ENCODE assay signal across 8 mouse cellular contexts in the genomic region with DNA sequence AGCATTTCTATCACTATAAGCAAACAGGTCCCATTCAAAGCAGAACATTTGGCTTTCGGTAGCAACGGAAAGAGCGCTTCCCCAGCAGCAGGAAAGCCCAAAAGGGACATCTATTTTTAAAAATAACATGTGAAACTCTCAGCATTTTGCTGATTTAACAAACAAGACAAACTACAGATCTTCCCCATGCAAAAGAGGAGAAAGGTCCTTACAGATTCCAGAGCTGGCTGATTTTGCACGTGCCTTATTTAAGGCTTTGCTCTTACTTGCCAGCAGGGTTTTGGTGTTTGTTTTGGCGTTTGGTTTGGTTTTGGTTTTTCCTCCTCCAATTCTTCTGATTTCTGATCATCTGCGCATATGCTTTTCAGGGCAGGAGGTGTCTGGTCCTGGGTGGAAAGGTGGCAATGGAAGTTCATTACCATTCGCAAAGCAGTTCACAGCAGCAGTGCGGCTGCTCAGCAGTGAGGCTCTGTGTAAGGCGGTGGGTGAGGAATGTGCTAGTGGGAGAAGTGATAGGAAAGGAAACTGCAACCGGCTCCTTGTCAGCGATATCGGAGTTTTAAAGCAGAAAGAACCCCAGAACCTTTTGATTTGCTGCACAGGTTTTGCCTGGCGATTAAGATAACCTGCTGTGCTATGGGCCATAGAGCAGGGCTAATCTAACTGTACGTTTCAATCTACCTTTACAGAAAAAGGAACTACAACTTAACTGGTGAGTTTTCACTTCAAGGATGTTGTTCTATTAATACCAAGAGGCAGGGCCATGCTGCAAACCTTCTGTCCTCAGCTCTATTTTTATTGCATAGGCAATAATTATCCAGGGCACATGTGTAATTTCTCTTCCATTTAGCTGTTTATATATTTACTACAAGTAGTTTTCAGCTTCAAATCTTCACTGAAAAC. TPM values are rescaled to one million over a fixed set of nuclear protein-coding genes. Genes with fewer than 3 reads are reported as not detected.
DNase-seq lines count a peak whose midpoint lies in the region; ATAC-seq and TF ChIP-seq lines count a peak whose summit lies in the region.

No protein-coding gene starts in this region.

- no peaks in the 10 kb centered on the region for H3K9me3 ChIP-seq in MEL (replicated peaks; ENCODE audit: insufficient read depth, low read length)
- H3K9me3 ChIP-seq in kidney, embryonic 14.5 days (ENCODE audit: control insufficient read depth, low read length): no peaks in the 10 kb centered on the region
- H3K9me3 ChIP-seq in liver, embryonic 16.5 days (replicated peaks; ENCODE audit: control insufficient read depth, low read length): no peaks in the 10 kb centered on the region

- peak overlapping the region; percentile 9 for H3K4me3 ChIP-seq in kidney, adult 2 months (ENCODE audit: insufficient read depth, low read depth, low read length)
- H3K4me3 ChIP-seq in MEL (ENCODE audit: control insufficient read depth in 1 of 2, insufficient read depth in 1 of 2, low read depth in 2 of 2, low read length in 2 of 2): peak overlapping the region; percentile 39
- peak overlapping the region; percentile 11; the same call in 1 of the 2 replicates for H3K4me3 ChIP-seq in kidney, embryonic 14.5 days (ENCODE audit: low read length)
- H3K4me3 ChIP-seq in liver, embryonic 16.5 days (ENCODE audit: low read depth, low read length): peak overlapping the region; percentile 7; the same call in 1 of the 2 replicates

- 20% methylated on average over 14 of the region's 14 CpGs for WGBS in kidney, adult 2 months
- 19% methylated on average over 14 of the region's 14 CpGs for WGBS in kidney, embryonic 14.5 days
- WGBS in liver, embryonic 16.5 days (ENCODE audit: insufficient replicate concordance): 11% methylated on average over 14 of the region's 14 CpGs

- H3K4me2 ChIP-seq in kidney, embryonic 14.5 days (replicated peaks; ENCODE audit: low read depth, low read length): peak overlapping the region; percentile 38
- peak overlapping the region; percentile 4 for H3K4me2 ChIP-seq in liver, embryonic 16.5 days (ENCODE audit: low read depth, low read length)

- no peak for TF ChIP-seq POLR2A in kidney, adult 2 months (IDR thresholded peaks at IDR 0.05; ENCODE audit: low read depth, low read length)
- TF ChIP-seq POLR2A in MEL (IDR thresholded peaks at IDR 0.05; ENCODE audit: control insufficient read depth in 1 of 2, insufficient read depth in 1 of 2, low read depth in 1 of 2, low read length in 2 of 2, poor library complexity in 1 of 2): no peak

- no peak for TF ChIP-seq CTCF in kidney, adult 2 months (conservative IDR thresholded peaks at IDR 0.05; ENCODE audit: insufficient read depth, insufficient read length, low read depth, low read length)
- no peak for TF ChIP-seq CTCF in MEL (IDR thresholded peaks at IDR 0.05 in 2 of 3, conservative IDR thresholded peaks at IDR 0.05 in 1 of 3; ENCODE audit: control insufficient read depth in 1 of 3, insufficient read depth in 1 of 3, low read depth in 2 of 3, low read length in 3 of 3, poor library complexity in 1 of 3, severe bottlenecking in 1 of 3)

- H3K9ac ChIP-seq in MEL (ENCODE audit: control insufficient read depth, low read depth, low read length, poor library complexity, severe bottlenecking): peak overlapping the region; percentile 21
- H3K9ac ChIP-seq in kidney, embryonic 14.5 days (ENCODE audit: low read depth, low read length): no peak overlapping the region
- H3K9ac ChIP-seq in liver, embryonic 16.5 days (ENCODE audit: low read depth, low read length): no peak overlapping the region

- H3K27ac ChIP-seq in kidney, adult 2 months (ENCODE audit: insufficient read depth, low read depth, low read length): peak overlapping the region; percentile 15; the same call in 1 of the 2 replicates
- H3K27ac ChIP-seq in MEL (ENCODE audit: control insufficient read depth, low read depth, low read length): no peak overlapping the region
- H3K27ac ChIP-seq in kidney, embryonic 14.5 days (ENCODE audit: low read depth, low read length): no peak overlapping the region; the same call in 1 of the 2 replicates
- peak overlapping the region; percentile 31; the same call in 1 of the 2 replicates for H3K27ac ChIP-seq in liver, embryonic 16.5 days (ENCODE audit: low read length)

- peak; percentile 21 for DNase-seq in kidney, adult 2 months
- DNase-seq in kidney, postnatal 14 days: no peak
- DNase-seq in MEL (ENCODE audit: low read depth, low spot score): peak; percentile 66
- peak; percentile 56 to 65 for DNase-seq in heart, adult 18-20 months
- peak; percentile 13 for DNase-seq in yolk sac, embryonic 10.5 days (ENCODE audit: low spot score)
- no peak for DNase-seq in gastrocnemius, postnatal 10 days

- no peak for TF ChIP-seq RAD21 in MEL (IDR thresholded peaks at IDR 0.05; ENCODE audit: low read depth, low read length)

- peak; percentile 71 to 82 for TF ChIP-seq EP300 in MEL (IDR thresholded peaks at IDR 0.05; ENCODE audit: low read depth in 1 of 2, low read length in 2 of 2)

- no peak for ATAC-seq in kidney, embryonic 14.5 days (ENCODE audit: low FRiP score, low TSS enrichment)
- no peak for ATAC-seq in liver, embryonic 16.5 days (ENCODE audit: low read depth)

- H3K27me3 ChIP-seq in kidney, adult 2 months (replicated peaks; ENCODE audit: control insufficient read depth, insufficient read depth, low read length): no peaks in the 10 kb centered on the region
- no peaks in the 10 kb centered on the region for H3K27me3 ChIP-seq in MEL (ENCODE audit: control insufficient read depth in 1 of 2, insufficient read depth in 2 of 2, low read length in 2 of 2)
- H3K27me3 ChIP-seq in kidney, embryonic 14.5 days (ENCODE audit: control insufficient read depth, insufficient read depth, low read length): no peaks in the 10 kb centered on the region
- no peaks in the 10 kb centered on the region for H3K27me3 ChIP-seq in liver, embryonic 16.5 days (ENCODE audit: control insufficient read depth, insufficient read depth, low read depth, low read length)

- no peaks in the 10 kb centered on the region for H3K36me3 ChIP-seq in kidney, adult 2 months (ENCODE audit: control insufficient read depth, insufficient read depth, low read length)
- H3K36me3 ChIP-seq in MEL (ENCODE audit: control insufficient read depth in 1 of 2, insufficient read depth in 2 of 2, low read length in 2 of 2): peaks cover 0 to 13% of the 10 kb centered on the region in 2 experiments; a peak in 2 of 4 replicates
- H3K36me3 ChIP-seq in kidney, embryonic 14.5 days (ENCODE audit: control insufficient read depth, insufficient read depth, low read length): no peaks in the 10 kb centered on the region
- H3K36me3 ChIP-seq in liver, embryonic 16.5 days (ENCODE audit: control insufficient read depth, insufficient read depth): no peaks in the 10 kb centered on the region

- no peaks in the 10 kb centered on the region for H3K79me2 ChIP-seq in MEL (ENCODE audit: control insufficient read depth, insufficient read depth, low read length, poor library complexity)

- H3K4me1 ChIP-seq in kidney, adult 2 months (ENCODE audit: control insufficient read depth, insufficient read depth, low read length): no peaks in the 10 kb centered on the region
- H3K4me1 ChIP-seq in MEL (ENCODE audit: control insufficient read depth in 1 of 2, insufficient read depth in 2 of 2, low read length in 2 of 2): peaks cover 0 to 6% of the 10 kb centered on the region in 2 experiments; a peak in 3 of 4 replicates
- H3K4me1 ChIP-seq in kidney, embryonic 14.5 days (ENCODE audit: control insufficient read depth, insufficient read depth, low read length): no peaks in the 10 kb centered on the region
- no peaks in the 10 kb centered on the region for H3K4me1 ChIP-seq in liver, embryonic 16.5 days (ENCODE audit: control insufficient read depth, low read depth, low read length)

TF ChIP-seq in MEL, 35 proteins besides CTCF, POLR2A, EP300 and RAD21 (continues in another document):
- TF ChIP-seq E2F4 (IDR thresholded peaks at IDR 0.05; ENCODE audit: borderline replicate concordance, low read depth, low read length) (no peak), MXI1 (IDR thresholded peaks at IDR 0.05; ENCODE audit: low read depth, low read length) (0 out of 2 replicates have a peak, but pooled peaks have one; percentile 27), TCF12 (IDR thresholded peaks at IDR 0.05; ENCODE audit: low read depth, low read length) (peak; percentile 87), USF2 (IDR thresholded peaks at IDR 0.05; ENCODE audit: borderline replicate concordance in 1 of 2, insufficient read depth in 1 of 2, low read depth in 1 of 2, low read length in 2 of 2) (no peak), MYB (IDR thresholded peaks at IDR 0.05; ENCODE audit: low read depth, low read length) (peak; percentile 37; the same call in 1 of the 2 replicates), ETS1 (IDR thresholded peaks at IDR 0.05; ENCODE audit: low read depth, low read length) (peak; percentile 48; the same call in 1 of the 2 replicates), BHLHE40 (IDR thresholded peaks at IDR 0.05; ENCODE audit: borderline replicate concordance, low read depth, low read length) (peak; percentile 11; the same call in 1 of the 2 replicates), SIN3A (IDR thresholded peaks at IDR 0.05; ENCODE audit: low read length) (0 out of 2 replicates have a peak, but pooled peaks have one; percentile 32), RCOR1 (IDR thresholded peaks at IDR 0.05; ENCODE audit: low read depth, low read length) (peak; percentile 99), ZKSCAN1 (IDR thresholded peaks at IDR 0.05; ENCODE audit: low read depth, low read length) (no peak), USF1 (IDR thresholded peaks at IDR 0.05; ENCODE audit: low read depth, low read length) (no peak), ELF1 (IDR thresholded peaks at IDR 0.05; ENCODE audit: low read depth, low read length) (no peak)

RNA-seq across cellular contexts. Expression of a gene that starts 8.1 kb away (rescaled TPM):
- polyA plus RNA-seq in kidney, adult 2 months (2012; rRNA removed): 8.3 and 9.8 TPM in 2 replicates
- 5.3 and 6.2 TPM in 2 replicates for total RNA-seq in MEL (2012; rRNA removed)
- 1 to 10 TPM in 1 of 2 experiments, not detected in 1; 7.6 TPM for polyA plus RNA-seq in MEL (2012; ENCODE audit: insufficient read depth in 1 of 2, insufficient read length in 2 of 2, low read depth in 1 of 2, low replicate concordance in 2 of 2, missing spikeins in 1 of 2)
- 10 to 100 TPM; 58.8 to 69.4 TPM for total RNA-seq in heart, adult 18-20 months (2021)
- polyA plus RNA-seq in kidney, embryonic 14.5 days (2014; fragmentation: Nextera tagmentation; extraction: Ambion mirVana): 13.9 and 23.5 TPM in 2 replicates
- polyA plus RNA-seq in liver, embryonic 16.5 days (2015; fragmentation: Nextera tagmentation; extraction: Ambion mirVana): 8.6 TPM in 2 replicates
- 10 to 100 TPM; 33.3 to 35.1 TPM for total RNA-seq in gastrocnemius, postnatal 10 days (2021)

RNA-seq across cellular contexts. Expression of a gene that starts 54.4 kb away (rescaled TPM):
- polyA plus RNA-seq in kidney, adult 2 months (2012; rRNA removed): not detected in 2 replicates
- total RNA-seq in MEL (2012; rRNA removed): not detected in 2 replicates
- not detected for polyA plus RNA-seq in MEL (2012; ENCODE audit: insufficient read depth in 1 of 2, insufficient read length in 2 of 2, low read depth in 1 of 2, low replicate concordance in 2 of 2, missing spikeins in 1 of 2)
- not detected for total RNA-seq in heart, adult 18-20 months (2021)
- not detected in 2 replicates for polyA plus RNA-seq in kidney, embryonic 14.5 days (2014; fragmentation: Nextera tagmentation; extraction: Ambion mirVana)
- not detected in 2 replicates for polyA plus RNA-seq in liver, embryonic 16.5 days (2015; fragmentation: Nextera tagmentation; extraction: Ambion mirVana)
- not detected for total RNA-seq in gastrocnemius, postnatal 10 days (2021)

Comparison
In these comparisons a context has a peak if more than half of its experiments do, and no peak if none do; other contexts are left out.
1. DNase-seq: peak in kidney, adult 2 months (single experiment), MEL (single experiment), heart, adult 18-20 months (2 of 2) and yolk sac, embryonic 10.5 days (single experiment); none in kidney, postnatal 14 days (single experiment) and gastrocnemius, postnatal 10 days (single experiment).
2. H3K27ac ChIP-seq: peak in kidney, adult 2 months (single experiment) and liver, embryonic 16.5 days (single experiment); none in MEL (single experiment) and kidney, embryonic 14.5 days (single experiment).
3. Peak in every context shown above with its lines, with median percentiles within 50 percentile points of each other: H3K4me3 ChIP-seq.